In genomic region chr10:117033785-117034184, GRCm38 (mm10) we compare ENCODE assay signal across 8 mouse cellular contexts. TPM values are rescaled to one million over a fixed set of nuclear protein-coding genes. Genes with fewer than 3 reads are reported as not detected.
DNase-seq lines count a peak whose midpoint lies in the region; ATAC-seq and TF ChIP-seq lines count a peak whose summit lies in the region.

No protein-coding gene starts in this region.

- DNase-seq in midbrain, embryonic 10.5 days (ENCODE audit: low spot score) = peak; percentile 77
- DNase-seq in cerebellum, adult 8-10 months = peak; percentile 54
- DNase-seq in gastrocnemius, adult 2 months = peak; percentile 90
- DNase-seq in kidney, adult 18-20 months = peak; percentile 86
- DNase-seq in left cerebral cortex, postnatal 4 days = peak; percentile 86
- DNase-seq in stomach, postnatal 0 days (ENCODE audit: low spot score) = peak; percentile 89

- no peak for TF ChIP-seq POLR2A in myocyte (IDR thresholded peaks at IDR 0.05; ENCODE audit: insufficient read length, low read depth)

- no peak overlapping the region for H3ac ChIP-seq in myocyte (ENCODE audit: control insufficient read depth, insufficient read length)

- H3K36me3 ChIP-seq in midbrain, embryonic 10.5 days = no peaks in the 10 kb centered on the region
- no peaks in the 10 kb centered on the region for H3K36me3 ChIP-seq in midbrain, embryonic 13.5 days
- no peaks in the 10 kb centered on the region for H3K36me3 ChIP-seq in myocyte (ENCODE audit: control insufficient read depth, insufficient read depth)
- H3K36me3 ChIP-seq in stomach, postnatal 0 days (ENCODE audit: control insufficient read depth, insufficient read depth, low read length) = no peaks in the 10 kb centered on the region

- peaks cover 6% of the 10 kb centered on the region for H3K4me1 ChIP-seq in midbrain, embryonic 10.5 days
- no peaks in the 10 kb centered on the region for H3K4me1 ChIP-seq in midbrain, embryonic 13.5 days (replicated peaks)
- no peaks in the 10 kb centered on the region for H3K4me1 ChIP-seq in stomach, postnatal 0 days (replicated peaks; ENCODE audit: control insufficient read depth, insufficient read depth)

- no peak overlapping the region for H3K9ac ChIP-seq in midbrain, embryonic 13.5 days (replicated peaks)
- no peak overlapping the region for H3K9ac ChIP-seq in stomach, postnatal 0 days (ENCODE audit: low read length)

- H3K4me3 ChIP-seq in midbrain, embryonic 10.5 days = no peak overlapping the region
- no peak overlapping the region for H3K4me3 ChIP-seq in midbrain, embryonic 13.5 days (replicated peaks)
- H3K4me3 ChIP-seq in gastrocnemius, adult 2 months = peak overlapping the region; percentile 28
- H3K4me3 ChIP-seq in myocyte = no peak overlapping the region
- no peak overlapping the region for H3K4me3 ChIP-seq in stomach, postnatal 0 days (ENCODE audit: low read depth, low read length)

- no peaks in the 10 kb centered on the region for H3K27me3 ChIP-seq in midbrain, embryonic 10.5 days (ENCODE audit: low read depth, poor library complexity, severe bottlenecking)
- no peaks in the 10 kb centered on the region for H3K27me3 ChIP-seq in midbrain, embryonic 13.5 days
- H3K27me3 ChIP-seq in myocyte (ENCODE audit: control insufficient read depth, insufficient read depth, insufficient read length) = no peaks in the 10 kb centered on the region
- H3K27me3 ChIP-seq in stomach, postnatal 0 days (ENCODE audit: control insufficient read depth, insufficient read depth, low read length) = no peaks in the 10 kb centered on the region

- no peak overlapping the region for H3K4me2 ChIP-seq in midbrain, embryonic 13.5 days (replicated peaks)
- peak overlapping the region; percentile 57 for H3K4me2 ChIP-seq in myocyte (ENCODE audit: low read depth)
- no peak overlapping the region for H3K4me2 ChIP-seq in stomach, postnatal 0 days (replicated peaks; ENCODE audit: low read depth)

- H3K27ac ChIP-seq in midbrain, embryonic 10.5 days (replicated peaks) = no peak overlapping the region
- H3K27ac ChIP-seq in midbrain, embryonic 13.5 days = no peak overlapping the region
- peak overlapping the region; percentile 64 for H3K27ac ChIP-seq in gastrocnemius, adult 2 months
- no peak overlapping the region for H3K27ac ChIP-seq in stomach, postnatal 0 days (replicated peaks)

- 37% methylated on average over 8 of the region's 8 CpGs for WGBS in midbrain, embryonic 10.5 days
- 31% methylated on average over 8 of the region's 8 CpGs for WGBS in midbrain, embryonic 13.5 days
- 14% methylated on average over 8 of the region's 8 CpGs for WGBS in stomach, postnatal 0 days

- peak; percentile 87 for TF ChIP-seq CTCF in gastrocnemius, adult 2 months (IDR thresholded peaks at IDR 0.05)
- TF ChIP-seq CTCF in stomach, postnatal 0 days (IDR thresholded peaks at IDR 0.05; ENCODE audit: low read depth) = peak; percentile 90

- intact Hi-C loops in gastrocnemius, adult 2 months (cut with DNase I) = loop anchor here (5.0 kb wide), 3 partner anchors 36 to 86 kb away; no protein-coding TSS in a partner anchor
- intact Hi-C loops in left cerebral cortex, postnatal 4 days (cut with DNase I) = loop anchor here (10.0 kb wide), 1 partner anchor 829 kb away; no protein-coding TSS in a partner anchor

- no peaks in the 10 kb centered on the region for H3K79me2 ChIP-seq in myocyte (ENCODE audit: control insufficient read depth, insufficient read depth)

- TF ChIP-seq EP300 in stomach, postnatal 0 days (optimal IDR thresholded peaks at IDR 0.05) = no peak

- H3K9me3 ChIP-seq in midbrain, embryonic 10.5 days (replicated peaks) = no peaks in the 10 kb centered on the region
- no peaks in the 10 kb centered on the region for H3K9me3 ChIP-seq in midbrain, embryonic 13.5 days
- no peaks in the 10 kb centered on the region for H3K9me3 ChIP-seq in stomach, postnatal 0 days (ENCODE audit: control insufficient read depth, low read length)

- ATAC-seq in midbrain, embryonic 13.5 days = no peak
- ATAC-seq in stomach, postnatal 0 days (ENCODE audit: low FRiP score, low TSS enrichment) = peak; percentile 72

TF ChIP-seq in myocyte, 11 proteins besides CTCF, POLR2A, EP300 and RAD21:
- TF ChIP-seq TCF12 (IDR thresholded peaks at IDR 0.05; ENCODE audit: insufficient read depth, poor library complexity, severe bottlenecking) = no peak
- peak; percentile 21 to 76 (median 43) for TF ChIP-seq MYOD1 (IDR thresholded peaks at IDR 0.05; ENCODE audit: control insufficient read depth in 1 of 3, insufficient read length in 2 of 3, low read depth in 2 of 3)

RNA-seq across cellular contexts. Expression of gene Lrrc10, which starts 11.4 kb away (rescaled TPM):
- 0.11 TPM in 1 of 2 replicates, not detected in the other for polyA plus RNA-seq in midbrain, embryonic 10.5 days (2016; fragmentation: Nextera tagmentation; extraction: Ambion mirVana)
- polyA plus RNA-seq in midbrain, embryonic 13.5 days (2015; fragmentation: Nextera tagmentation; extraction: Ambion mirVana) = not detected in 2 replicates
- under 1 TPM in 1 of 2 experiments, not detected in 1; 0.17 TPM for total RNA-seq in gastrocnemius, adult 2 months (2021)
- total RNA-seq in left cerebral cortex, postnatal 4 days (2021) = not detected
- not detected for polyA plus RNA-seq in myocyte (2012; fragmentation: generic; extraction: Trizol)
- polyA plus RNA-seq in stomach, postnatal 0 days (2015; fragmentation: Nextera tagmentation; extraction: Ambion mirVana) = not detected in 2 replicates

RNA-seq across cellular contexts. Expression of gene Cct2, which starts 29.8 kb away (rescaled TPM):
- polyA plus RNA-seq in midbrain, embryonic 10.5 days (2016; fragmentation: Nextera tagmentation; extraction: Ambion mirVana) = 290 and 327 TPM in 2 replicates
- polyA plus RNA-seq in midbrain, embryonic 13.5 days (2015; fragmentation: Nextera tagmentation; extraction: Ambion mirVana) = 280 and 281 TPM in 2 replicates
- total RNA-seq in gastrocnemius, adult 2 months (2021) = 100 to 1,000 TPM; 112 to 125 TPM
- 100 to 1,000 TPM; 282 to 298 TPM for total RNA-seq in left cerebral cortex, postnatal 4 days (2021)
- 384 TPM for polyA plus RNA-seq in myocyte (2012; fragmentation: generic; extraction: Trizol)
- polyA plus RNA-seq in stomach, postnatal 0 days (2015; fragmentation: Nextera tagmentation; extraction: Ambion mirVana) = 119 and 122 TPM in 2 replicates

RNA-seq across cellular contexts. Expression of gene Best3, which starts 47.7 kb away (rescaled TPM):
- 0.12 TPM in 2 replicates for polyA plus RNA-seq in midbrain, embryonic 10.5 days (2016; fragmentation: Nextera tagmentation; extraction: Ambion mirVana)
- polyA plus RNA-seq in midbrain, embryonic 13.5 days (2015; fragmentation: Nextera tagmentation; extraction: Ambion mirVana) = 0.09 and 0.15 TPM in 2 replicates
- total RNA-seq in gastrocnemius, adult 2 months (2021) = 10 to 100 TPM; 17.7 to 34.1 TPM
- under 1 TPM in 1 of 2 experiments, not detected in 1; 0.16 TPM for total RNA-seq in left cerebral cortex, postnatal 4 days (2021)
- 1.4 TPM for polyA plus RNA-seq in myocyte (2012; fragmentation: generic; extraction: Trizol)
- polyA plus RNA-seq in stomach, postnatal 0 days (2015; fragmentation: Nextera tagmentation; extraction: Ambion mirVana) = 0.08 and 0.10 TPM in 2 replicates
